Mouse (Mus musculus): Measurements from ENCODE around the gene Spred1.

Gene Spred1

DNA sequence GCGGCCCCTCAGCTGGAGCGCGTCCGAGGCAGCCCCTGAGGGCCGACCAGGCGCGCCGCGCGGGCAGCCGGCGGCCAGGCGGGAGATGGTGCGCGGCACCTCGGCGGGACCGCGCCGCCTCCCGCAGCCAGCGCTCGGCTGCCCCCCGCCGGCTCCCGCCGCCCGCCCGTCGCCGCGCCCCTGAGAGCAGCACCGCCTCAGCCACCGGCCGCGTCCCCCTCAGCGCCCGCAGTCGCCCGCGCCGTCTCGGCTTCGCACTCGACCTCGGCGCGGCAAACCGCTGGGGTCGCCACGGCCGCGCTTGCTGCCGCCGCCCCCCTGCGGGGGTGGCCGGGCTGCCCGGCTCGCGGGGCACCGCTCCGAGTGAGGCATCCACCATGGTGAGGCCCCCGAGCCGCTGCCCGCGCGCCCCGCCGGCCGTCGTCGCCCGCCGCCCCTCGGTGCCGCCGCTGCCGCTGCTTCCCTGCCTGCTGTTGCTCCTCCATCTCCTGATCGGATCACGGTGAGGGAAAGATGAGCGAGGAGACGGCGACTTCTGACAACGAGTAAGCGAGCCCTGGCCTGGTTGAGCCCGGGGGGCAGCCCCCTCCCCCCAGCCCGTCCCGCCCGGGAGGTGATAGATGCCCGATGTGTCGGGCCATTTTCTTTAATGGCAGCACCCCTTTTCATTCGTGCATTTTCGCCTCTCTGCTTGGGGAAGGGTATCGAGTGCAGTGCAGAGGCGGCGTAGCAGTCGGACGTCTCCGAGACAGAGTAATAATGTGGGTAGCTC is at the start of gene Spred1:
TSS of gene Spred1 (plus strand) at position 163 of the 772 bp plus-strand sequence.
- DNase-seq (ENCODE audit: extremely low read depth, low read depth): no peak

DNA sequence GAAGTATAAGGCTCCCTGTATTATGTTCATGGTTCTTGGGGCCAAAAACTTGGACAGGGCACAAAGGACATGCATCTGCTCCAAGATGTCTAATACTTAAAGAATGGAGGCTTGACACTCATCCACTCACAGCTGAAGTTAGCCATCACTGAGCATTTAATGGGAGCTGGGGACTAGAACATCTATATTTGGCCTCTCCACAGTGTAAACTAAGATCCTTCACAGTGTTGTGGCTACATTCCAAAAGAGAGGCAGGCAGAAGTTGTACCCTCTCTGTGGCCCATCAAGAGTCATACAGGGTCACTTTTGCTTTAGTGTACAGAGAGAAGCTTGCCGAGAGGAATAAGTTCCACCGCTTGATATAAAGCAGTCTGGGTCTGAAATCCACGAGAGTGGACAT is 49.6 kb upstream of the Spred1 start:
- no peak for DNase-seq (ENCODE audit: extremely low read depth, low read depth)

DNA sequence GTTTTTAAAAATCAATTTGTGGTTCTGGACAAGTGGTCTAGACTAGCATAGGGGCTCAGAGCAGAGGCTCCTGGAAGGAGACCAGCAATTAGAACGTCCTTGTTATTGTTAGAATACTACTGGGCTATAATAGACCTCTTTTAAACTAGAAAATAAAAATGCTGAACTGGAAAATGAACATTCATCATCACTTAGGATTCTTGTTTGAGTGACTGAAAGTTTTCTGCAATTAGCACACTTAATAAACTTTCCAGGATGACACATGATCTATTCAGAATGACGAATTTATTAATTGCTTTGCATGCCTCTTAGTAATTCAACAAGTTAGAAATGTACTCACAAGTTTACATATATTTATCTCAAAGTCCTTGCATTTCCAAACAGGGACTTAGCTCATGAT is 42.5 kb upstream of the Spred1 start:
- DNase-seq (ENCODE audit: extremely low read depth, low read depth): no peak

DNA sequence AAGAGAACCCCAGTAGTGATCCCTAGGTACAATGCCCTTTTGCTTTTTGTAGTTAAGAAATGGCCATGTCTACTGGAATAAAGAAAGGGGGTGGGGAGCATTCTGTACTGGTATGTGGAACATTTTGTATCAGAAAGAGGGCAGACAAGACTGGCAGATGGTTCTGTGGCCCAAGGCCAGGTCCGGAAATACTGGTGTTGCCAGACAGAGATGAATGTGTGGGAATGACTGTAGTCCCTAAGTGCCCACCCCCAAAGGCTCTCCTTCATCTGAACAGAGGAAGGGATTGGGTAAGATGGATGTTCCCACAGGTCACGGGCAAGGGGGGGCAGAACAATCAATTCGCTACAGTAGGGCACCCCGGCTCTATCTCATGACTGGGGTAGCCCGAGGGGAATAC is 41.6 kb upstream of the Spred1 start:
- no peak for DNase-seq (ENCODE audit: extremely low read depth, low read depth)

DNA sequence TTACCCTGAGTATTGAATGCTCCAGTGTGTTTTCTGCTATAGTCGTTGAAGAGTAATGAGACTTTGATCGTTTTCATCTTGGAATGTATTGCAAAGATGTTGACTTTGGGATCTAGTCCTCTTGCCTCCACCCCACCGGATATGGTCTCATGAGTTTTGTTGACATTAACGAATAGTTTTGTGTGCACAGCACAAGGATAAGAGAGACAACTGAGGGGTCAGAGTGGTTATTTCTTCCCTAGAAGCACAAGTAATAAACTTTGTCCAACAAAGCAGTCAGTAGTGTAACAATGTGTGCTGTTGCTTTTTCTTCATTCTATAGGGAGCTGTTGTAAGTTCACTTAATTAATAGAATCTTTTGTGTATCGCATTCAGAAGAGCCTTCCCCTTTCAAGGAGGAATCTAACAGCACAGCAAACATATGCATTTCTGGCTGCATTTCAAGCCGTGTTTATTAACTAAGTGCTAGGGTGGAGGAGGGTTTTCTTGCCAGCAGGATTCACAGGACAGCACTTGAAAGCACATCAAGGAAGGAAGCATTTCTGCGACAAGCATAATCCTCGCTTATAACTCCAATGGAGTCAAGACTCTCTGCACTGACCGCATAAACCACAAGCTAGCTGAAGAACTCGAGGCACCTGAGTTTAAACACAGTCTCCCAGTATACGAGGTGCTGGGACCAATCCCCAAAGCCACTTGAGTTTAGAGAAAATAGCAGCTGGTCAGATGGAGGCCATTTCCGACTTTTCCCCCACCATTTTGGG is 35.0 kb upstream of the Spred1 start:
- DNase-seq (ENCODE audit: extremely low read depth, low read depth): no peak

DNA sequence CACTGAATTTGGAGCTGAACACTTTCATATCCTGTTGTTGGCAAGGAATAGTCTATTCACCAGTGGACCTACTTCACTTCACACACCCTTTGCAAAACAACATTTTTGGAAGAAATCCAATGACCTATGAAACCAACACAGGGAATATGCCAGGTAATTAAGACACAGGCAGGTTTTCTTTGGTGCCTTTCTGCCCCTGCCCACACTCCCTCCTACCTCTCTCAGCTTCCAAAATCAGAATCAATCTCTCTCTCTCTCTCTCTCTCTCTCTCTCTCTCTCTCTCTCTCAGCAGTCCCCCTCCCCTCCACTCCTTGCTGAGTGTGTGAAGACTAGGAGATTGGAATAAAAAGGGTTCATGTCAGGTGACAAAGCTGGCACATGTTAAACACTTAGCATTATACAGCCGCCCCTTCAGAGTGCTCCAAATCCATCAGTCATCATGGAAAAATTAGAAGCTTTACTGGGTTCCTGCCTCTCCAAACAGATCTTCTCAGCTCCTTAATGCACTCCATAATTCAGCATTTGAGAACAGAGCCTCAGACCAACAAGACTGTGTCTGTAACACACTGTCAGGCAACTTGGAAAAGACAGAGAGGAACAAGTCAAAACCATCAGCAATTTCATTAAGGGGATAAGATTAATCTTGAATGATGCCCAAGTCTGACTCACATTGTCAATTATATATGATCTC is 34.3 kb upstream of the Spred1 start:
- no peak for DNase-seq (ENCODE audit: extremely low read depth, low read depth)

DNA sequence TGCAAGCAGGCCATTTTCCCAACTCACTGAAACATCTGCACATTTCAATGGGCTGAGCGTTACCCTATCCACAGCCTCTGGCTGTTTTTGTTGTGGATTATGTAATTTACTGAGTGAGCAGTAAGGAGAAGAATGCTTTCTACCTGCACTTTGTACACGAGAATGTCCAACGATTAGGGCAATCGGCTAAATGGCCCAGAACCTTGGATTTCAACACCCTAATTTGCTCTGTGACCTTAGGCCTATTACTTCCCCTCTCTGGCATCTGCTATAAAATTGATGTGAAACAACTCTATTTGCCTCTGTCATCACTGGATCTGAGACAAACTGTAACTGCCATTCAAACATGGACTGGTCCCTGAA is 33.7 kb upstream of the Spred1 start:
- DNase-seq (ENCODE audit: extremely low read depth, low read depth): no peak

DNA sequence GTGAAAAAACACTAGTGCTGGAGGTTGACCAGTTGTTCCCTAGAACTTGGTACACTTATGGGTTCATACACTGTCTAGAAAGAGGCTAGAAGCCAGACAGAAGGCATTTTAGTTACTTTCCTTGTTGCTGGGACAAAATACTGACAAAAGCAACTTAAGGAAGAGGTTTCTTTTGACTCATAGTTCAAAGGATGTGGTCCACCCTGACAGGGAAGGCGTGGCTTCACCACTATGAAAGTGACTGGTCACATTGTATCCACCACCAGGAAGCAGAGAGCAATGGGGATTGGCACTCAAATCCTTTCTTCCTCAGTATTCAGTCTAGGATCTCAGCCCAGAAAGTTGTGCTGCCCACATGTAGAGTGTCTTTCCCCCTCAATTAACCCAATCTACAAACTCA is 31.7 kb upstream of the Spred1 start:
- no peak for DNase-seq (ENCODE audit: extremely low read depth, low read depth)

DNA sequence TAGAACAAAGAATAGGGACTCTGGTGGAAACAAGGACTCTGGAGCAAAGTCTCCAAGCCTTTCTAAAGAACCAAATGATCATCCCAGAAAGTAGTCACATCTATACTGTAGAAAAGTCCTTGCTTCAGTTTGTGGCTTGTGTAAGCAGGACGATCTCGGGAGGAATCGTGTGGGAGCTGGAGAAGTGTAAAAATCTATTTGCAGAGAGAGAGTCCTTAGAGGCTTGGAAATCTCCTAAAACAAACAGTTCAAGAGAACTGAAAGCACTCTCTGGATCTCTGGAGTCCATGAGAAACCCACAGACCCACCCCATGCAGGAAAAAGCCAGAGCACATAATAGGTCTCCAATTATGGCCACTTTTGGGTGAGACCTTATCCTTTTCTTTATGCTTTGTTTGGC is 31.1 kb upstream of the Spred1 start:
- no peak for DNase-seq (ENCODE audit: extremely low read depth, low read depth)

DNA sequence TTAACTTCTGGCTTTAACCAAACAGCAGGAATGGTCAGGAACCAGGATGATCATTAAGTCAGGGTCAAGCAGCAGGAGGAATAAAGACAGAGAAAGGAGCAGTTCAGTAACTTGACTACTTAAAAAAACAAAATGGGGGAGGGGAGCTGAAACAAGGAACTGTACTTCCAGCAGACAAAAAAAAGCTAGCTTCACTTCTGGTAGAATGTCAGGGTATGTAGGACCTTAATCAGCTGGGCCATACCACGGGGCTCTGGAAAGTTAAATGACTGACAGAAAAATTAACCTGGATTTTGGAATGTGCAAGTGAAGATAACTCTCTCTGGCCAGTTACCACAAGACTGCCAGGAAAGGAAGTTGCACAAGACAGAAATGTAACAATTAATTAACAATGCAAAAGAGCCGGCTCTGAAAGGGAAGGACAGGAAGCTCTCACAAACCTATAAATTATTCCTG is 28.2 kb upstream of the Spred1 start:
- peak; percentile 71 for DNase-seq (ENCODE audit: extremely low read depth, low read depth)

DNA sequence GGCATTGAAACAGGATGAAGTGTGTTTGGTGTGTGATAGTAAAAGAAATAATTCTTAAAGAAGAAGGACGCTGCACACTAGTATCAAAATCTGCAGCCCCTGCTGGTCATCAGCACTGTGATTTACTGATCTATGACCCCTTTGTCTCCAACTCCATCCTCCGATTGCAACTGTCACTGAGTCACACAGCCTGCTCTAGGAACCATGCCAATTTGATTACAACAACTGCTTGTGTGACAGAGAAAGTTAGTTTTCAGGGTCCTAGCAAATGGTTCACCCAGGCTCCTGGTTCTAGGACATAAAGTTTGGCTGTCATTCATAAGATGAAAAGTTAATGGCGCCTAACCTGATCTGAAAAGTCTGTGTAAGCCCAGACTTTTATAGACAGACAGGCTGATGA is 25.7 kb upstream of the Spred1 start:
- DNase-seq (ENCODE audit: extremely low read depth, low read depth): no peak

DNA sequence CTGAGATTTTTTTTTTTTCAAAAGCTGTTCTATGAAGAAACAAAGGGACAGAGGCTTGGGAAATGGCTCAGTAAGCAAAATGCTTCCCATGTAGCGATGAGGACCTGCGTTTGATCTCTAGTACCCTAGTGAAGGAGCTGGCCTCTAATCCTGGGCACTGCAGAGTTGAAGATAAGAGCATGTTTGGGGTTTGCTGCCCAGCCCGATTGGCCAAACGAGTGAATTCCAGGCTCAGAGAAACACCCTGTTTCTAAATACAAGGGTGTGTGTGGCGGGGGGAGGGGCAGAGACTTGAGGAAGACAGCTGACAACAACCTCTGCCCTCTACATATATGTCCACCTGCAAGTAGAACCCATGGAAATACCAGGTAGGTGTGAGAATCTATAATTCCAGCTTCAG is 23.9 kb upstream of the Spred1 start:
- DNase-seq (ENCODE audit: extremely low read depth, low read depth): no peak

DNA sequence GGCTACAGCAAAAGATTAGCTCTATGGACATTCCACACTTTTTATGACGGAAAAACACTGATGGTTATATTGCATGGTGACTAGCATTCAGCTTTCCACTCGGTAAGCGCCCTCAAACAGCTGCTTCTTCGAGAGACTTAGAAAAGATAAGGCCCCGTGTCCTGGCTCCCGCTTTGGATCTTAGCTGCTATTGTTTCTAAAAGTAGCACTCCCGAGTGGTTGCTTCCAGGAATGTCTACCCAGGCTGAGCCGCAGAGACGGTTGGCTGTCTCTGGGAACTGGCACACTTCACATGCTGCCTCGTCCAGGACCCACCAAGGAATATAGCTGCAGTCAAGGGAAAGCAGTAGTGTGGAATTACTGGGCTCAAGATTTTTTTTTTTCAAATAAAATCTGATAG is 21.9 kb upstream of the Spred1 start:
- DNase-seq (ENCODE audit: extremely low read depth, low read depth): no peak

DNA sequence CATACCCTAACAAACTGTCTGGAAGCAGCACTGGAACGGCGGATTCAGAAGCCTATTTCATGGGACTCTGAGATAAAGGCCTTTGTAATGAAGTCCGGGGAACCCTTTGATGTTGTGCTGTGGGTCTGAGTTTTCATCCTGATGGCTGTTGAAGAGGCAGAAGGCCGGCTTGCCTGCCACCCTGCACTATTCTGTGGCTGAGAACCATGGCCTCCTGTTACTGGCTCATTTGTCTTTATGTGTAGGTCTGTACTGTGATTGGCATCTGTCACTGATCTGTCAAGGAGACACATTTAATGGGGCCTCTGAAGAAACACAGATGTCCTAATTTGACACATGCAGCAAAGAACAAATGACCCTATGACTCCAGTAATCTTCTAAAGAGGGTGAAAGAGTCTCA is 17.7 kb upstream of the Spred1 start:
- no peak for DNase-seq (ENCODE audit: extremely low read depth, low read depth)

DNA sequence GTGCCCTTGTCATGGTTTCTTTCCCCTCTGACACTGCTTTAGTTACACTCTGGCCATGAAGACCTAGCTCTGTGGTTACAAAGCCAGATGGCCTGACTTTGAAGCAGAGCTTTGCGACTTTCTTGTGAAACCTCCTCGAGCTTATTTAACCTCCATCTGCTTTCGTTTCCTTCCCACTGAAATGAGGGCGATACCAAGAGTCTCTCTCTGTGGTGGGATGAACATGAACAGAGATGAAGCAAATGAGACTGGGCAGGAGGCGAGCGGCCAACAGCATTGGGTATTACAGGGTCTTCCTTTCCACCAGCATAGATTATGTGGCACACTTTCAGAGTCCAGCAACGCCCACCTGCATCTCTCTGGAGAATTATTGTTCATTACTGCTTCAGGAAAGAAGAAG is 15.8 kb upstream of the Spred1 start:
- DNase-seq (ENCODE audit: extremely low read depth, low read depth): no peak

DNA sequence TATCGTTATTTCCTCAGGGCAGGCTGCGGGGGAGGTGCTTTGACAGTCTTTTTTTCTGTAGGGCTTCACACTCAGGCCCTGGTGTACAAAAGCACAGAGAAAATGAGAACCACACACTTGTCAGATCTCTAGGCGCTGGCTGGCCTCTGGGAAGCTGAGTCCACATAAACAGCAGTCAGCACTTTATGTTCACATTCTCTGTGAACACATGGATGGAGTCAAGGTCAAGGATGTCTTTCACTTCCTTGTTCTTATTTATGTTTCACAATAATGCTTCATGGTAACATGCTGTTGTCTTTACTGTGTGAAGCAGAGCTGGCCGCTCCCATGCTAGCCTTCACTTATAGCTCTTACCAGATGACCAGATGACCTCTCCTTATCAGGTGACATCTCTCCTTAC is 13.1 kb upstream of the Spred1 start:
- DNase-seq (ENCODE audit: extremely low read depth, low read depth): no peak

DNA sequence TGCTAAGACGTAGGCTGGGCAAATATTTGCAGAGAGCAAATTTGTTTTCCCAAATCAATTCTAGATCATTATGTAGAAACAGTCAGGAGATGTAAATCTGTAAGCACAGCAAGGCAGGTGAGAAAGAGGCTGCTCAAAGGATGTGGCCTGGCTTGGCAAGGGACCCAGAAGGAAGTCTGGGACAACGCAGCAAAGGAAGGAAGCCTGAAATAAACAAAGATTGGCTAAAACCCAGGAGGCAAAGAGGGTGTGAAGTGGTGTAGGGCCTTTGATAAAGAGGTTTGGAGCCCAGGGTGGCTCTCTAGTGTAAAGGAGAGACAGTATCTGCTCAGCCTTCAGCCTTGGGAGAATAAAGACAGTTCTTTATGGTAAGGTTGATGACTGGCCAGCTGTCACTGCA is 11.9 kb upstream of the Spred1 start:
- no peak for DNase-seq (ENCODE audit: extremely low read depth, low read depth)

DNA sequence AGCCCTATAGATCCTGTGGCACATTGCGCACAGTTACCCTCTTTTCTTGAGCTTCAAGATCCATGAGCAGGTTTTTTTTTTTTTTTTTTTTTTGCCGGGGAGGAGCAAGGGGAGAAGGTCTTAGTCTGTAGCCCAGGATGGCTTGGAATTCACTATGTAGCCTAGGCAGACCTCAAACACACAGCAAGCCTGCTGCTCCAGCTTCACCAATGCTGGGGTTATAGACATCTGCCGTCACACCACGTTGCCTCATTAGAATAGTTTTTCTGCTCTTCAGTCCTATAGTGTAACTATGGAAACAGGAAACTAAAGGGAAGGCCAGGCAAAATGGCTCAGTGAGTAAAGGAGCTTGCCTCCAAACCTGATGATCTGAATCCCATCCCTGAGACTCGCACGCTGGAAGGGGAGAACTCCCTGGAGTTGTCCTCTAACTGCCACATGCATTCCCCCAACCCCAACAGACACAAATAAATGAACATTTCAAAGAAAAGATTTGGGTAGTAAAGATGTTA is 10.8 kb upstream of the Spred1 start:
- no peak for DNase-seq (ENCODE audit: extremely low read depth, low read depth)

DNA sequence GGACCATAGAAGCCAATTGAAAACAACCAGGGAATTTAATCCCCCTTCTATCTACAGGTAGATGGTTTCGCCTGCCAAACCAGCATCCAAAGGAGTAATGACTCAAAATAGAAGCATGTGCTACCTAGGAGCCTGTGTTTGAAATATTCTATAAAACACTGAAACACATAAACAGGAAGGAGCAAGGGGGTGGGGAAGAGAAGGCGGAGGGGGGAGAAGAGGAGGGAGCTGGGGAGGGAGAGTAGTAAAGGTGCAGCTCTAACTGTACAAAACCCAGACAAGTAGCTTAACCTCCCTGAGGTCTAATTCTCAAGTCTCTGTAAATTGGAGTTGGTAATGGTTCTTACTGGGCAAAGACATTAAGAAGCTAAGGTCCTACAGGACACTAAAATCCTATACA is 7.9 kb upstream of the Spred1 start:
- DNase-seq (ENCODE audit: extremely low read depth, low read depth): no peak

DNA sequence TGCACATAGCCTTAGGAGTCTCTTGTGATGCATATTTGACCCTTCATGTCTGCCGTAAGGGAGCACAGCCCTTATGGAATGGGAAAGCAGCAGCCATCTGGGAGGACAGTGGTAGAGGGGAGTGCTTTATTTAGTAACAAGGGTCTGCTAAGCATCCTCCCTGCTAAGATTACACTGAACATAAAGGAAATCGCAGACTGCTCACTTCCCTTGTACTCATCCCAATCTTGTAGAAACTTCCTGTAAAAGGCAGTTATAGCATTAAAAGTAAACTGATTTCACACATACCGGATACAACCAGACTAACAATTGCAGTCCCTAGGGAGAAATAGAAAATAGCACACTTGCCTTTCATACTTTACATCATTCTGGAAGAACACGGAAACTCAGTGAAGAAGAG is 7.4 kb upstream of the Spred1 start:
- no peak for DNase-seq (ENCODE audit: extremely low read depth, low read depth)

DNA sequence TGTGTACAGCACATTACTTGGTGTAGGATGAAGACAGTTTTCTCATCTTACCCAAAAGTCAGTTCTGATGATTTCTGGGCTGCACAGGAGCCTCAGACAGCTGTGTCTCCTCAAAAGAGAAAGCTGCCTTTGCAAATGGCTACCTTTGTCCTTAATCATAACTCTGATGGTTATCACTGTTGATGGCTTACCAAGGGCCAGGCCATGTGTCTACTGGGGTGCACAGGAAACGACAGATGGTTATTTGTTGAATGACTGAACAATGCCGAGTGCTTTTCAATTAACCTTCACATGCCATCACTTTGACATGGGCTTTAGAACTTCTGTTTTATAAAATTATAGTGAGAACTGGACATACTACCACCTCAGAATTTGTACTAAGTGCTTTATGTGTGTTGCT is 2.7 kb upstream of the Spred1 start:
- DNase-seq (ENCODE audit: extremely low read depth, low read depth): no peak
